Mouse (Mus musculus) ES-E14 (cell line): ENCODE measurements around the gene Dnmt3a.

Source experiments
- CHD2 ChIP-seq: IDR thresholded peaks from 2 replicates; pipeline ENCODE4 v1.6.1; 2014; ENCODE audit warnings: mild to moderate bottlenecking, low read depth, low read length, inconsistent platforms
- HCFC1 ChIP-seq: IDR thresholded peaks from 2 replicates; pipeline ENCODE4 v1.6.1; 2012; ENCODE audit warnings: low read length, inconsistent platforms, borderline replicate concordance; ENCODE audit not compliant: insufficient read depth
- ZNF384 ChIP-seq: IDR thresholded peaks from 2 replicates; pipeline ENCODE4 v1.6.1; 2012; ENCODE audit warnings: low read depth, low read length, inconsistent platforms

GRCm38 (mm10) chr12:3857773-3858172 is 52.0 kb downstream of the Dnmt3a start:
- TF ChIP-seq ZNF384: no peak
- no peak for TF ChIP-seq HCFC1
- TF ChIP-seq CHD2: no peak
